Mouse (Mus musculus): Measurements from ENCODE around the gene Ddx10.

DNA sequence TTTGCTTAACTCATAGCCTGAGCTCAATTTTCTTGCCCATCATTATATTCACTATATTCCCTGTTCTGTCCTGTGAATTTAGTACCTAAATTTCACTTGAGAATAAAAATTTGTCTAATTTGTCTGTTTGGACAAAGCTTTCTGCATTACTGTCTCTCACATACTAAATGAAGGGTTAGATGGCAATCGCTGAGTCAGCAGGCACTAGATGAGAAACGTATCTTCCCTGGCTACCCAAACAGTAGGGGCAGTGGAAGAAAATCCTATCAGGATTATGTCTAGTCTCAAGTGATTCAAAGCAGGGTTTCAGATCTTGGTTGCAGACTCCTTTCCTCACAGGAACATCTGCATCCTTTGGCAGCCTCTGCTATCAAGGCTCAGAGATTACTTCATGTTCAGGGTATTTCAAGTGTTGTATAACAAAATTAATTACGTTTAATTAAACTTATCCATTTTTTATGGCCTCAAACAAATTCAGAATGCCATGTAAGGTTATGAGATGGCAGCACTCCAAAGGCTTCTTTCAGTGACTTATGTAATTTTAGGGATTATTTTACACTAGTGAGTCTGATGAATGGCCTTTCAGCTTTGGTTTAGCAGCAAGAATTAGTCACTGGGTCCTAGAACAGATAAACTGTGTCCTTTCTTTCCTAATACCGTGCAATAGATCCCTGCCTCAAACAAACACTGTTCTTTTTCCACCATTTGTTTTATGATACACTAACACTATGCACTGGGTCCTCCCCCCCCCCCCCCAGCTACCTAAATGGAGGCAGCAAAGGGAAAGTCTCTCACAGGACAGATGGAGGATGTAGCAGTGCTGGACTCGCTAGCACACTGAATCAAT is 152.3 kb downstream of the Ddx10 start:
- no peak for TF ChIP-seq CTCF (IDR thresholded peaks at IDR 0.05 in 2 of 3, conservative IDR thresholded peaks at IDR 0.05 in 1 of 3; ENCODE audit: control insufficient read depth in 1 of 3, insufficient read depth in 1 of 3, low read depth in 2 of 3, low read length in 3 of 3, poor library complexity in 1 of 3, severe bottlenecking in 1 of 3)
- no peak for TF ChIP-seq KAT2A (conservative IDR thresholded peaks at IDR 0.05; ENCODE audit: low read depth, low read length)
- TF ChIP-seq EP300 (IDR thresholded peaks at IDR 0.05; ENCODE audit: low read depth in 1 of 2, low read length in 2 of 2): no peak
- no peak for TF ChIP-seq SMC3 (IDR thresholded peaks at IDR 0.05; ENCODE audit: low read depth, low read length)
- TF ChIP-seq MXI1 (IDR thresholded peaks at IDR 0.05; ENCODE audit: low read depth, low read length): no peak
- no peak for TF ChIP-seq NRF1 (IDR thresholded peaks at IDR 0.05; ENCODE audit: insufficient read depth, low read depth, low read length, poor library complexity, severe bottlenecking)

Data from MEL (cell line).